In the genomic region with DNA sequence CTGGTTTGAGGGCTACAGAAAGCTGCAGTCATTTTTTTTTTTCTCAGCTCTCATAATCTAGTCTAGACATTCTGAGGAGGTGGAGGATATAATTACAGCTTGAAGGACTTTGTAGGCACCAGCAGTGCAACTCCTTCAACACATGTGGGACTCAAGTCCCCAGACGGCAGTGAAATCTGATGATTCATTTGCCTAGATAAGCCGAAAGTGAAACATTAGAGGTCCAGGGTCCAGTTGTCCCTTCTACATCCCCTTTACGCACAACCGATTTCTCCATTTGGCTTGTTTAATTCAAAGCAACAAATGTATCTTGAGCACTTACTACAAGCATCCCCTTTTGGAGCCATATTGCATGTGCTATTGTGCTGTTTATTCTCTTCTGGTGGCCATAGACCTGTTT, we compare ENCODE assay signal across 23 mouse cellular contexts.
DNase-seq lines count a peak whose midpoint lies in the region; ATAC-seq and TF ChIP-seq lines count a peak whose summit lies in the region.
"Had no signal": no experiment of that assay in that cellular context is flagged by ENCODE, and none has a peak within 500 bp of the region (broad histone marks: within the 10 kb centered on the region; RNA-seq: fewer than 3 reads in every experiment).

No protein-coding gene starts in this region.

- no peak overlapping the region for H3K27ac ChIP-seq in heart, embryonic 10.5 days
- no peak overlapping the region for H3K27ac ChIP-seq in hindbrain, embryonic 12.5 days

- H3K36me3 ChIP-seq in heart, embryonic 10.5 days: no peaks in the 10 kb centered on the region
- H3K36me3 ChIP-seq in C2C12 (ENCODE audit: control insufficient read depth, insufficient read depth): no peaks in the 10 kb centered on the region
- no peaks in the 10 kb centered on the region for H3K36me3 ChIP-seq in myocyte (ENCODE audit: control insufficient read depth, insufficient read depth)
- H3K36me3 ChIP-seq in hindbrain, embryonic 12.5 days: no peaks in the 10 kb centered on the region
- H3K36me3 ChIP-seq: G1E had no signal

- peak overlapping the region; percentile 77 for H3K4me2 ChIP-seq in myocyte (ENCODE audit: low read depth)
- H3K4me2 ChIP-seq in hindbrain, embryonic 12.5 days (replicated peaks): no peak overlapping the region

- H3K9ac ChIP-seq in hindbrain, embryonic 12.5 days: no peak overlapping the region

- no peaks in the 10 kb centered on the region for H3K27me3 ChIP-seq in heart, embryonic 10.5 days (ENCODE audit: insufficient read depth, poor library complexity, severe bottlenecking)
- H3K27me3 ChIP-seq in C2C12 (ENCODE audit: control insufficient read depth, insufficient read depth, insufficient read length) (no peaks in the 10 kb centered on the region), myocyte (ENCODE audit: control insufficient read depth, insufficient read depth, insufficient read length) (no peaks in the 10 kb centered on the region)
- H3K27me3 ChIP-seq in hindbrain, embryonic 12.5 days: no peaks in the 10 kb centered on the region
- H3K27me3 ChIP-seq: CH12.LX, Patski had no signal

- H3K4me3 ChIP-seq in heart, embryonic 10.5 days: no peak overlapping the region
- H3K4me3 ChIP-seq in C2C12 (ENCODE audit: insufficient read depth, poor library complexity, severe bottlenecking) (no peak overlapping the region), myocyte (no peak overlapping the region)
- no peak overlapping the region for H3K4me3 ChIP-seq in hindbrain, embryonic 12.5 days

- no peaks in the 10 kb centered on the region for H3K9me3 ChIP-seq in heart, embryonic 10.5 days
- no peaks in the 10 kb centered on the region for H3K9me3 ChIP-seq in hindbrain, embryonic 12.5 days (replicated peaks)
- H3K9me3 ChIP-seq: G1E had no signal

- peak; percentile 59 for ATAC-seq in frontal cortex, adult (ENCODE audit: low TSS enrichment)
- no peak for ATAC-seq in hindbrain, embryonic 12.5 days (ENCODE audit: low FRiP score)
- ATAC-seq: activated CD4-positive, CD25-positive, alpha-beta regulatory T cell, adult 4 months; CD4-positive, CD25-positive, alpha-beta regulatory T cell, adult 4 months; Patski had no signal

- H3K79me2 ChIP-seq in C2C12 (ENCODE audit: control insufficient read depth, insufficient read depth): no peaks in the 10 kb centered on the region
- no peaks in the 10 kb centered on the region for H3K79me2 ChIP-seq in myocyte (ENCODE audit: control insufficient read depth, insufficient read depth)

- TF ChIP-seq POLR2A in myocyte (IDR thresholded peaks at IDR 0.05; ENCODE audit: insufficient read length, low read depth): no peak

- DNase-seq in frontal cortex, postnatal 14 days (ENCODE audit: low spot score in 2 of 2): no peak
- peak; percentile 40 for DNase-seq in heart, adult 11 months
- DNase-seq in heart, embryonic 10.5 days (ENCODE audit: low spot score): no peak
- DNase-seq in lung, postnatal 10 days: no peak
- DNase-seq: adrenal gland, adult 2 months; adrenal gland, adult 8-10 months; adrenal gland, postnatal 10 days; adrenal gland, postnatal 14 days; adrenal gland, postnatal 25 days; adrenal gland, postnatal 36 days; B cell, adult 2 months; cerebellum, adult 11 months; cerebellum, adult 11-12 months; cerebellum, adult 18-20 months had no signal

- no peaks in the 10 kb centered on the region for H3K79me3 ChIP-seq in C2C12 (ENCODE audit: low read depth)

- WGBS in heart, embryonic 10.5 days: 82% methylated on average over 4 of the region's 4 CpGs
- 90% methylated on average over 4 of the region's 4 CpGs for WGBS in hindbrain, embryonic 12.5 days

- no peaks in the 10 kb centered on the region for H3K4me1 ChIP-seq in heart, embryonic 10.5 days
- H3K4me1 ChIP-seq in hindbrain, embryonic 12.5 days: no peaks in the 10 kb centered on the region

- H3ac ChIP-seq in C2C12 (ENCODE audit: control insufficient read depth, insufficient read length, low read depth) (no peak overlapping the region), myocyte (ENCODE audit: control insufficient read depth, insufficient read length) (no peak overlapping the region)

- no peak for TF ChIP-seq CTCF in C2C12 (IDR thresholded peaks at IDR 0.05; ENCODE audit: control insufficient read depth, insufficient read depth, insufficient read length)

TF ChIP-seq in C2C12, 6 proteins besides CTCF, POLR2A, EP300 and RAD21:
- TF ChIP-seq MAX (IDR thresholded peaks at IDR 0.05): peak; percentile 45
- no peak for TF ChIP-seq CEBPB (IDR thresholded peaks at IDR 0.05; ENCODE audit: low read depth)
- TF ChIP-seq USF1 (IDR thresholded peaks at IDR 0.05; ENCODE audit: low read depth): no peak
- no peak for TF ChIP-seq MYOG (IDR thresholded peaks at IDR 0.05; ENCODE audit: control insufficient read depth, extremely low read depth, insufficient read length)
- TF ChIP-seq FOSL1 (IDR thresholded peaks at IDR 0.05; ENCODE audit: insufficient read depth, low read length, poor library complexity, severe bottlenecking): peak; percentile 50
- peak; percentile 84 for TF ChIP-seq MYOD1 (IDR thresholded peaks at IDR 0.05; ENCODE audit: control insufficient read depth, insufficient read length, low read depth)

TF ChIP-seq in myocyte, 11 proteins besides CTCF, POLR2A, EP300 and RAD21:
- TF ChIP-seq MYOD1 (IDR thresholded peaks at IDR 0.05; ENCODE audit: control insufficient read depth in 1 of 3, insufficient read length in 2 of 3, low read depth in 2 of 3) (peak in 1 of 3 experiments; percentile 35), USF1 (IDR thresholded peaks at IDR 0.05; ENCODE audit: low read depth) (no peak), TCF12 (IDR thresholded peaks at IDR 0.05; ENCODE audit: insufficient read depth, poor library complexity, severe bottlenecking) (peak; percentile 12), CEBPB (IDR thresholded peaks at IDR 0.05; ENCODE audit: insufficient read depth, poor library complexity, severe bottlenecking) (0 out of 2 replicates have a peak, but pooled peaks have one; percentile 25)
TF ChIP-seq in myocyte: peak in this region for 3.
